Mouse (Mus musculus) NIH3T3 (cell line): Measurements from ENCODE around the gene Olfr811.
A peak's percentile ranks its signal among the peaks of the same experiment; 100 is the strongest.

Experiments used
- DNase-seq: peaks from one replicate; pipeline ENCODE4 v3.0.0-alpha.2; 2012; ENCODE audit warnings: low read depth

The Olfr811 gene

GRCm38 (mm10) chr10:129804296-129804695 lies at the start of gene Olfr811:
Gene Olfr811, minus strand, starts transcription at chr10:129804396.
- DNase-seq = no peak

GRCm38 (mm10) chr10:129847343-129847742 lies 43.1 kb upstream of the Olfr811 start:
- no peak for DNase-seq

GRCm38 (mm10) chr10:129845994-129846393 lies 41.8 kb upstream of the Olfr811 start, which contains the start of gene Olfr812:
Gene Olfr812, minus strand, starts transcription at chr10:129846094.
- no peak for DNase-seq

- no peak for DNase-seq
These were observed 9.4 kb downstream of the Olfr811 start, which contains the start of gene Olfr810 for GRCm38 (mm10) chr10:129794817-129795216. Gene Olfr810, minus strand, starts transcription at chr10:129794917.

- DNase-seq = peak; percentile 5
These were observed 26.1 kb downstream of the Olfr811 start for GRCm38 (mm10) chr10:129778123-129778522.

- no peak for DNase-seq
These were observed 29.9 kb downstream of the Olfr811 start, which contains the start of gene Olfr809 for GRCm38 (mm10) chr10:129774338-129774737. Gene Olfr809, plus strand, starts transcription at chr10:129774638.

GRCm38 (mm10) chr10:129765182-129765581 lies 39.0 kb downstream of the Olfr811 start, which contains the start of gene Olfr808:
Gene Olfr808, plus strand, starts transcription at chr10:129765482.
- no peak for DNase-seq

GRCm38 (mm10) chr10:129757693-129758092 lies 46.5 kb downstream of the Olfr811 start, which contains the start of gene Olfr807:
Gene Olfr807, minus strand, starts transcription at chr10:129757793.
- no peak for DNase-seq
